Mouse (Mus musculus) limb, embryonic 10.5 days (tissue): ENCODE data around the gene Gm45716. TPM values are rescaled to one million over a fixed set of nuclear protein-coding genes. Genes with fewer than 3 reads are reported as not detected.

Experiments
- DNase-seq: peaks from one replicate; pipeline ENCODE4 v3.0.0-alpha.2; 2017; ENCODE audit warnings: low spot score
- H3K27ac ChIP-seq: fragments of 300-500 bp; sonication (generic); 2 replicates; pipeline ENCODE4 v1.5.1; 2016; ENCODE audit warnings: mild to moderate bottlenecking
- H3K27me3 ChIP-seq: fragments of 300-500 bp; sonication (generic); 2 replicates; pipeline ENCODE4 v1.6.1; 2016; ENCODE audit warnings: low read depth, mild to moderate bottlenecking; ENCODE audit not compliant: poor library complexity, severe bottlenecking
- H3K36me3 ChIP-seq: fragments of 300-500 bp; sonication (generic); 2 replicates; pipeline ENCODE4 v1.6.1; 2016; ENCODE audit warnings: mild to moderate bottlenecking, moderate library complexity
- H3K4me1 ChIP-seq: fragments of 300-500 bp; sonication (generic); 2 replicates; pipeline ENCODE4 v1.6.1; 2016
- H3K4me3 ChIP-seq: fragments of 300-500 bp; sonication (generic); 2 replicates; pipeline ENCODE4 v1.5.1; 2016; ENCODE audit warnings: mild to moderate bottlenecking, moderate library complexity
- H3K9me3 ChIP-seq: fragments of 300-500 bp; sonication (generic); replicated peaks from 2 replicates; pipeline ENCODE4 v1.6.1; 2016; ENCODE audit warnings: mild to moderate bottlenecking
- WGBS: fragments of 180-500 bp; shearing (Covaris S2); methylation state at CpG from one replicate; pipeline ENCODE4 v1.1.7; 2016; 5-methylcytosine and 5-hydroxymethylcytosine counted together
- polyA plus RNA-seq: library from polyadenylated mRNA; unstranded; fragments of >200 nt; fragmentation: Nextera tagmentation; extraction: Ambion mirVana; gene quantifications from 2 replicates; pipeline ENCODE4 v1.2.1, GENCODE M21; 2016

The Gm45716 gene
- polyA plus RNA-seq, 1 experiment from 2014 or later = 12.7 TPM

- Histone ChIP-seq H3K27ac (no peak overlapping the region), H3K36me3 (0 out of 2 replicates have a peak, but pooled peaks cover 4% of the 10 kb centered on the region), H3K9me3 (no peaks in the 10 kb centered on the region), H3K4me3 (no peak overlapping the region), H3K4me1 (peaks cover 20% of the 10 kb centered on the region), H3K27me3 (no peaks in the 10 kb centered on the region)
- no peak for DNase-seq
- WGBS = 82% methylated on average over 4 of the region's 4 CpGs
Measured at GRCm38 (mm10) chr11:90246676-90247075, 59.2 kb downstream of the Gm45716 start.

- no peak for DNase-seq
- Histone ChIP-seq H3K27me3 (no peaks in the 10 kb centered on the region), H3K27ac (no peak overlapping the region), H3K4me1 (peaks cover 25% of the 10 kb centered on the region), H3K9me3 (no peaks in the 10 kb centered on the region), H3K4me3 (no peak overlapping the region), H3K36me3 (0 out of 2 replicates have a peak, but pooled peaks cover 12% of the 10 kb centered on the region)
- WGBS = 62% methylated on average over 4 of the region's 4 CpGs
Measured at GRCm38 (mm10) chr11:90247793-90248192, 60.3 kb downstream of the Gm45716 start.

- H3K4me1 ChIP-seq = peaks cover 25% of the 10 kb centered on the region
- under 1% methylated on average over 49 of the region's 51 CpGs for WGBS
- H3K27me3 ChIP-seq = no peaks in the 10 kb centered on the region
- H3K36me3 ChIP-seq = 0 out of 2 replicates have a peak, but pooled peaks cover 12% of the 10 kb centered on the region
- no peaks in the 10 kb centered on the region for H3K9me3 ChIP-seq
- H3K27ac ChIP-seq = peak within 1 kb of the TSS; percentile 96
- peak within 1 kb of the TSS; percentile 73 for H3K4me3 ChIP-seq
- DNase-seq = peak; percentile 94
Measured at GRCm38 (mm10) chr11:90249025-90249650, 61.7 kb downstream of the Gm45716 start, which contains the start of gene Mmd. Mmd (plus strand) TSS chr11:90249456.

- Histone ChIP-seq H3K4me3 (peak overlapping the region; percentile 73), H3K27ac (peak overlapping the region; percentile 96), H3K36me3 (0 out of 2 replicates have a peak, but pooled peaks cover 12% of the 10 kb centered on the region), H3K27me3 (no peaks in the 10 kb centered on the region), H3K9me3 (no peaks in the 10 kb centered on the region), H3K4me1 (peaks cover 25% of the 10 kb centered on the region)
- DNase-seq = no peak
- under 1% methylated on average over 22 of the region's 22 CpGs for WGBS
Measured at GRCm38 (mm10) chr11:90249701-90250141, 62.2 kb downstream of the Gm45716 start.

- Histone ChIP-seq H3K36me3 (0 out of 2 replicates have a peak, but pooled peaks cover 12% of the 10 kb centered on the region), H3K27me3 (no peaks in the 10 kb centered on the region), H3K4me3 (peak overlapping the region; percentile 73), H3K9me3 (no peaks in the 10 kb centered on the region), H3K27ac (peak overlapping the region; percentile 96), H3K4me1 (peaks cover 25% of the 10 kb centered on the region)
- 6% methylated on average over 9 of the region's 9 CpGs for WGBS
- DNase-seq = no peak
Measured at GRCm38 (mm10) chr11:90250189-90250588, 62.7 kb downstream of the Gm45716 start.

GRCm38 (mm10) chr11:90250730-90251129 lies 63.2 kb downstream of the Gm45716 start:
- Histone ChIP-seq H3K27me3 (no peaks in the 10 kb centered on the region), H3K36me3 (0 out of 2 replicates have a peak, but pooled peaks cover 12% of the 10 kb centered on the region), H3K9me3 (no peaks in the 10 kb centered on the region), H3K27ac (peak overlapping the region; percentile 96), H3K4me1 (peaks cover 25% of the 10 kb centered on the region), H3K4me3 (peak overlapping the region; percentile 73)
- 86% methylated on average over 7 of the region's 7 CpGs for WGBS
- DNase-seq = no peak

GRCm38 (mm10) chr11:90251923-90252322 lies 64.4 kb downstream of the Gm45716 start:
- H3K4me3 ChIP-seq = no peak overlapping the region
- H3K36me3 ChIP-seq = peaks cover 16% of the 10 kb centered on the region; the same call in 1 of the 2 replicates
- no peaks in the 10 kb centered on the region for H3K27me3 ChIP-seq
- no peak overlapping the region for H3K27ac ChIP-seq
- DNase-seq = no peak
- WGBS = 47% methylated on average over 2 of the region's 2 CpGs
- peaks cover 25% of the 10 kb centered on the region for H3K4me1 ChIP-seq
- H3K9me3 ChIP-seq = no peaks in the 10 kb centered on the region

GRCm38 (mm10) chr11:90252366-90252765 lies 64.9 kb downstream of the Gm45716 start:
- Histone ChIP-seq H3K27me3 (no peaks in the 10 kb centered on the region), H3K36me3 (peaks cover 20% of the 10 kb centered on the region), H3K4me3 (no peak overlapping the region), H3K4me1 (peaks cover 25% of the 10 kb centered on the region), H3K27ac (no peak overlapping the region), H3K9me3 (no peaks in the 10 kb centered on the region)
- 87% methylated on average over 8 of the region's 8 CpGs for WGBS
- no peak for DNase-seq

- no peak for DNase-seq
- H3K36me3 ChIP-seq = peaks cover 36% of the 10 kb centered on the region
- 94% methylated on average over 3 of the region's 3 CpGs for WGBS
- no peak overlapping the region for H3K27ac ChIP-seq
- H3K4me3 ChIP-seq = no peak overlapping the region
- no peaks in the 10 kb centered on the region for H3K27me3 ChIP-seq
- peaks cover 19% of the 10 kb centered on the region for H3K4me1 ChIP-seq
- no peaks in the 10 kb centered on the region for H3K9me3 ChIP-seq
Measured at GRCm38 (mm10) chr11:90254536-90254935, 67.1 kb downstream of the Gm45716 start.

GRCm38 (mm10) chr11:90255687-90256086 lies 68.2 kb downstream of the Gm45716 start:
- WGBS = 82% methylated on average over 6 of the region's 6 CpGs
- DNase-seq = no peak
- H3K4me3 ChIP-seq = no peak overlapping the region
- H3K27ac ChIP-seq = no peak overlapping the region
- no peaks in the 10 kb centered on the region for H3K27me3 ChIP-seq
- no peaks in the 10 kb centered on the region for H3K9me3 ChIP-seq
- peaks cover 47% of the 10 kb centered on the region for H3K36me3 ChIP-seq
- H3K4me1 ChIP-seq = peaks cover 9% of the 10 kb centered on the region

- H3K27ac ChIP-seq = no peak overlapping the region
- H3K4me3 ChIP-seq = no peak overlapping the region
- DNase-seq = no peak
- 79% methylated on average over 16 of the region's 16 CpGs for WGBS
- H3K4me1 ChIP-seq = peaks cover 4% of the 10 kb centered on the region; the same call in 1 of the 2 replicates
- no peaks in the 10 kb centered on the region for H3K9me3 ChIP-seq
- H3K36me3 ChIP-seq = peaks cover 54% of the 10 kb centered on the region
- H3K27me3 ChIP-seq = no peaks in the 10 kb centered on the region
Measured at GRCm38 (mm10) chr11:90256833-90257525, 69.5 kb downstream of the Gm45716 start.

GRCm38 (mm10) chr11:90258321-90258927 lies 70.9 kb downstream of the Gm45716 start:
- Histone ChIP-seq H3K4me3 (no peak overlapping the region), H3K36me3 (peaks cover 63% of the 10 kb centered on the region), H3K27ac (no peak overlapping the region), H3K27me3 (no peaks in the 10 kb centered on the region), H3K9me3 (no peaks in the 10 kb centered on the region), H3K4me1 (no peaks in the 10 kb centered on the region)
- WGBS = 87% methylated on average over 10 of the region's 10 CpGs
- no peak for DNase-seq

- 0 out of 2 replicates have a peak, but pooled peaks cover under 1% of the 10 kb centered on the region for H3K4me1 ChIP-seq
- 71% methylated on average over 4 of the region's 4 CpGs for WGBS
- H3K36me3 ChIP-seq = peaks cover 69% of the 10 kb centered on the region
- H3K27me3 ChIP-seq = no peaks in the 10 kb centered on the region
- no peak overlapping the region for H3K27ac ChIP-seq
- no peak overlapping the region for H3K4me3 ChIP-seq
- no peaks in the 10 kb centered on the region for H3K9me3 ChIP-seq
- no peak for DNase-seq
Measured at GRCm38 (mm10) chr11:90259071-90259470, 71.6 kb downstream of the Gm45716 start.
